In the genomic region with DNA sequence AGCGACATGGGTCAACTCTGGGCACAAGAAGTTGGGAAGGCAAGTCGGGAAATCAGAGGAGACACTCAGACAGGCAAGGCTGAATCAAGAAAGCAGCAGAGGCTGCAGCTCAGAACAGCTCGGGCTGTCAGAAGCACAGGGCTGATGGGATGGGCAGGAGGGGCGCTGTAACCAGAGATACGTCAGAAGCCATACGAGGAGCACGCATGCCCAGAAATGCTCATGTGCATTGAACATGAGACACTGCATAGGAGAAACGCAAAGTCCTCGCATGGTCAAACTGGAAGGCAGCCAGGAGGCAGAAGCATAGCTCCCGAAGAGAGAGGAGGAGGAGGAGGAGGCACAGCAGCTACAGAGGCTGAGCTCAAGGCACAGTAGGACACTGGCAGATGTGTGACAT, we compare ENCODE assay signal across 10 mouse cellular contexts. TPM values are rescaled to one million over a fixed set of nuclear protein-coding genes. Genes with fewer than 3 reads are reported as not detected.
DNase-seq lines count a peak whose midpoint lies in the region; ATAC-seq lines count a peak whose summit lies in the region.
"Had no signal": no experiment of that assay in that cellular context is flagged by ENCODE, and none has a peak within 500 bp of the region (broad histone marks: within the 10 kb centered on the region; RNA-seq: fewer than 3 reads in every experiment).

No protein-coding gene starts in this region.

- H3K4me3 ChIP-seq in lung, embryonic 15.5 days: no peak overlapping the region
- H3K4me3 ChIP-seq in intestine, embryonic 16.5 days (ENCODE audit: low read length): no peak overlapping the region
- H3K4me3 ChIP-seq: myocyte had no signal

- H3K9ac ChIP-seq in lung, embryonic 15.5 days: no peak overlapping the region
- no peak overlapping the region for H3K9ac ChIP-seq in intestine, embryonic 16.5 days (ENCODE audit: low read depth, low read length)

- peak overlapping the region; percentile 29; the same call in 1 of the 2 replicates for H3K4me2 ChIP-seq in lung, embryonic 15.5 days
- no peak overlapping the region for H3K4me2 ChIP-seq in intestine, embryonic 16.5 days (ENCODE audit: low read depth, low read length)

- H3K27me3 ChIP-seq in lung, embryonic 15.5 days: no peaks in the 10 kb centered on the region
- H3K27me3 ChIP-seq in intestine, embryonic 16.5 days (replicated peaks; ENCODE audit: control insufficient read depth, insufficient read depth, low read length): no peaks in the 10 kb centered on the region

- peak; percentile 25 for DNase-seq in cerebellum, adult 9-11 months
- no peak for DNase-seq in cerebellum, adult 8-10 months
- no peak for DNase-seq in lung, postnatal 14 days
- peak; percentile 22 to 77 for DNase-seq in left cerebral cortex, adult 8-10 months (ENCODE audit: low spot score in 2 of 2)
- peak; percentile 62 for DNase-seq in right cerebral cortex, postnatal 25 days
- DNase-seq in urinary bladder, adult 2 months (ENCODE audit: low spot score): no peak
- DNase-seq: kidney, postnatal 36 days had no signal

- H3K4me1 ChIP-seq in lung, embryonic 15.5 days: peaks cover 13% of the 10 kb centered on the region; the same call in 1 of the 2 replicates
- no peaks in the 10 kb centered on the region for H3K4me1 ChIP-seq in intestine, embryonic 16.5 days (ENCODE audit: control insufficient read depth, insufficient read depth, low read length)

- WGBS in lung, embryonic 15.5 days: 30% methylated on average over 10 of the region's 10 CpGs
- WGBS in intestine, embryonic 16.5 days: 52% methylated on average over 10 of the region's 10 CpGs

- no peak overlapping the region for H3K27ac ChIP-seq in lung, embryonic 15.5 days
- H3K27ac ChIP-seq in intestine, embryonic 16.5 days (ENCODE audit: low read length): no peak overlapping the region

- no peaks in the 10 kb centered on the region for H3K9me3 ChIP-seq in lung, embryonic 15.5 days
- H3K9me3 ChIP-seq in intestine, embryonic 16.5 days (ENCODE audit: control insufficient read depth, low read length): no peaks in the 10 kb centered on the region

- H3K36me3 ChIP-seq in lung, embryonic 15.5 days: no peaks in the 10 kb centered on the region
- H3K36me3 ChIP-seq in intestine, embryonic 16.5 days (ENCODE audit: control insufficient read depth, insufficient read depth, low read length): no peaks in the 10 kb centered on the region

- peak; percentile 66; the same call in 1 of the 2 replicates for ATAC-seq in lung, embryonic 15.5 days (ENCODE audit: borderline replicate concordance, extremely low read depth, low FRiP score, low TSS enrichment)
- no peak for ATAC-seq in intestine, embryonic 16.5 days

RNA-seq across cellular contexts. Expression of gene Pitpnb, which starts 38.9 kb away (rescaled TPM):
- polyA plus RNA-seq in lung, embryonic 15.5 days (2015; fragmentation: Nextera tagmentation; extraction: Ambion mirVana): 104 and 110 TPM in 2 replicates
- total RNA-seq in left cerebral cortex, adult 8-10 months (2022): 10 to 100 TPM; 81.7 to 89.5 (median 85.7) TPM
- 65.4 and 80.2 TPM in 2 replicates for polyA plus RNA-seq in urinary bladder, adult 2 months (2012; rRNA removed)
- 89.2 and 90.9 TPM in 2 replicates for polyA plus RNA-seq in intestine, embryonic 16.5 days (2015; fragmentation: Nextera tagmentation; extraction: Ambion mirVana)

Comparison
In these comparisons a context has a peak if more than half of its experiments do, and no peak if none do; other contexts are left out.
1. DNase-seq: peak in cerebellum, adult 9-11 months (single experiment), left cerebral cortex, adult 8-10 months (2 of 2) and right cerebral cortex, postnatal 25 days (single experiment); none in cerebellum, adult 8-10 months (single experiment), lung, postnatal 14 days (single experiment) and urinary bladder, adult 2 months (single experiment).